Mouse (Mus musculus): ENCODE results near the gene Terb1.

Gene Terb1

GRCm38 (mm10) chr8:104410628-104411273 lies 99.0 kb downstream of the Terb1 start:
- DNase-seq = no peak

GRCm38 (mm10) chr8:104408328-104409110 lies 101.2 kb downstream of the Terb1 start:
- no peak for DNase-seq

GRCm38 (mm10) chr8:104406340-104407128 lies 103.2 kb downstream of the Terb1 start:
- DNase-seq = no peak

- peak; percentile 43 for DNase-seq
These were observed 104.1 kb downstream of the Terb1 start for GRCm38 (mm10) chr8:104405430-104406187.

- DNase-seq = no peak
These were observed 106.1 kb downstream of the Terb1 start for GRCm38 (mm10) chr8:104403596-104403995.
